Mouse (Mus musculus) neural tube, embryonic 11.5 days (tissue): ENCODE data around the gene Srd5a1. TPM values are rescaled to one million over a fixed set of nuclear protein-coding genes. Genes with fewer than 3 reads are reported as not detected.

Source experiments
- ATAC-seq: fragments of 200-750 bp; cut with Nextera tagmentation; 2 replicates; pipeline ENCODE4 v1.8.0; 2017; ENCODE audit warnings: moderate number of reproducible peaks, mild to moderate bottlenecking, moderate TSS enrichment, moderate library complexity; ENCODE audit not compliant: insufficient read depth, low FRiP score, low TSS enrichment
- DNase-seq: peaks from one replicate; pipeline ENCODE4 v3.0.0-alpha.2; 2015; ENCODE audit warnings: low spot score
- H3K27ac ChIP-seq: fragments of 300-500 bp; sonication (generic); 2 replicates; pipeline ENCODE4 v1.5.1; 2014; ENCODE audit warnings: low read depth, mild to moderate bottlenecking, low read length
- H3K27me3 ChIP-seq: fragments of 300-500 bp; sonication (generic); 2 replicates; pipeline ENCODE4 v1.6.1; 2014; ENCODE audit warnings: mild to moderate bottlenecking, low read length, mixed read lengths; ENCODE audit not compliant: control insufficient read depth, insufficient read depth
- H3K36me3 ChIP-seq: fragments of 300-500 bp; sonication (generic); 2 replicates; pipeline ENCODE4 v1.6.1; 2014; ENCODE audit warnings: mild to moderate bottlenecking, low read length, moderate library complexity, mixed read lengths; ENCODE audit not compliant: control insufficient read depth, insufficient read depth
- H3K4me1 ChIP-seq: fragments of 300-500 bp; sonication (generic); 2 replicates; pipeline ENCODE4 v1.6.1; 2014; ENCODE audit warnings: low read length, mixed read lengths; ENCODE audit not compliant: control insufficient read depth, insufficient read depth
- H3K4me2 ChIP-seq: fragments of 300-500 bp; sonication (generic); 2 replicates; pipeline ENCODE4 v1.6.1; 2014; ENCODE audit warnings: low read depth, mild to moderate bottlenecking, moderate library complexity
- H3K4me3 ChIP-seq: fragments of 300-500 bp; sonication (generic); 2 replicates; pipeline ENCODE4 v1.5.1; 2014; ENCODE audit warnings: low read depth, low read length
- H3K9ac ChIP-seq: fragments of 300-500 bp; sonication (generic); 2 replicates; pipeline ENCODE4 v1.6.1; 2014; ENCODE audit warnings: mild to moderate bottlenecking, low read length
- H3K9me3 ChIP-seq: fragments of 300-500 bp; sonication (generic); 2 replicates; pipeline ENCODE4 v1.6.1; 2016; ENCODE audit warnings: low read length; ENCODE audit not compliant: control insufficient read depth
- WGBS: fragments of 180-500 bp; shearing (Covaris S2); extraction: QIAGEN DNeasy Blood & Tissue Kit; methylation state at CpG from one replicate; pipeline ENCODE4 v1.1.7; 2014; 5-methylcytosine and 5-hydroxymethylcytosine counted together
- polyA plus RNA-seq: library from polyadenylated mRNA; unstranded; fragments of >200 nt; fragmentation: Nextera tagmentation; extraction: Ambion mirVana; gene quantifications from 2 replicates; pipeline ENCODE4 v1.2.1, GENCODE M21; 2014

Srd5a1 gene
- polyA plus RNA-seq, 1 experiment from 2014 or later: 26.0 TPM

GRCm38 (mm10) chr13:69562004-69562403 is 49.2 kb downstream of the Srd5a1 start:
- no peaks in the 10 kb centered on the region for H3K27me3 ChIP-seq
- H3K4me2 ChIP-seq: no peak overlapping the region
- 83% methylated on average over 9 of the region's 9 CpGs for WGBS
- H3K4me1 ChIP-seq: no peaks in the 10 kb centered on the region; the same call in 1 of the 2 replicates
- H3K27ac ChIP-seq: no peak overlapping the region
- H3K36me3 ChIP-seq: no peaks in the 10 kb centered on the region
- no peak overlapping the region for H3K4me3 ChIP-seq
- ATAC-seq: no peak
- DNase-seq: no peak
- H3K9ac ChIP-seq: no peak overlapping the region
- no peaks in the 10 kb centered on the region for H3K9me3 ChIP-seq

GRCm38 (mm10) chr13:69559291-69559961 is 51.8 kb downstream of the Srd5a1 start:
- Histone ChIP-seq H3K27ac (no peak overlapping the region), H3K9me3 (no peaks in the 10 kb centered on the region), H3K36me3 (no peaks in the 10 kb centered on the region), H3K4me1 (no peaks in the 10 kb centered on the region; the same call in 1 of the 2 replicates), H3K4me3 (no peak overlapping the region), H3K4me2 (no peak overlapping the region), H3K27me3 (no peaks in the 10 kb centered on the region), H3K9ac (no peak overlapping the region; the same call in 1 of the 2 replicates)
- peak; percentile 65 for ATAC-seq
- peak; percentile 49 for DNase-seq
- 49% methylated on average over 13 of the region's 13 CpGs for WGBS

- H3K4me3 ChIP-seq: no peak overlapping the region
- WGBS: 79% methylated on average over 6 of the region's 6 CpGs
- H3K4me1 ChIP-seq: no peaks in the 10 kb centered on the region; the same call in 1 of the 2 replicates
- no peak for DNase-seq
- no peak overlapping the region for H3K9ac ChIP-seq
- no peaks in the 10 kb centered on the region for H3K36me3 ChIP-seq
- no peaks in the 10 kb centered on the region for H3K27me3 ChIP-seq
- no peak for ATAC-seq
- no peaks in the 10 kb centered on the region for H3K9me3 ChIP-seq
- no peak overlapping the region for H3K27ac ChIP-seq
- no peak overlapping the region for H3K4me2 ChIP-seq
Measured at GRCm38 (mm10) chr13:69558098-69558660, 53.1 kb downstream of the Srd5a1 start.

GRCm38 (mm10) chr13:69556728-69557127 is 54.5 kb downstream of the Srd5a1 start:
- DNase-seq (no peak), ATAC-seq (no peak)
- H3K9me3 ChIP-seq: no peaks in the 10 kb centered on the region

GRCm38 (mm10) chr13:69555957-69556482 is 55.2 kb downstream of the Srd5a1 start:
- no peaks in the 10 kb centered on the region for H3K36me3 ChIP-seq
- no peak overlapping the region for H3K9ac ChIP-seq
- no peak overlapping the region for H3K27ac ChIP-seq
- no peaks in the 10 kb centered on the region; the same call in 1 of the 2 replicates for H3K4me1 ChIP-seq
- no peak overlapping the region for H3K4me3 ChIP-seq
- H3K9me3 ChIP-seq: no peaks in the 10 kb centered on the region
- H3K4me2 ChIP-seq: no peak overlapping the region
- no peaks in the 10 kb centered on the region for H3K27me3 ChIP-seq
- no peak for ATAC-seq
- 86% methylated on average over 6 of the region's 6 CpGs for whole genome bisulfite sequencing
- no peak for DNase-seq

More at GRCm38 (mm10) chr13:69556728-69557127, 54.5 kb downstream of the Srd5a1 start:
- H3K4me1 ChIP-seq: no peaks in the 10 kb centered on the region; the same call in 1 of the 2 replicates
- H3K36me3 ChIP-seq: no peaks in the 10 kb centered on the region
- H3K27me3 ChIP-seq: no peaks in the 10 kb centered on the region
- no peak overlapping the region for H3K4me3 ChIP-seq
- no peak overlapping the region for H3K27ac ChIP-seq
- no peak overlapping the region for H3K4me2 ChIP-seq
- no peak overlapping the region for H3K9ac ChIP-seq

GRCm38 (mm10) chr13:69555045-69555444 is 56.2 kb downstream of the Srd5a1 start:
- H3K27ac ChIP-seq: no peak overlapping the region
- no peak for ATAC-seq
- H3K4me1 ChIP-seq: no peaks in the 10 kb centered on the region; the same call in 1 of the 2 replicates
- DNase-seq: no peak
- H3K4me3 ChIP-seq: no peak overlapping the region
- H3K9ac ChIP-seq: no peak overlapping the region
- H3K4me2 ChIP-seq: no peak overlapping the region
- H3K27me3 ChIP-seq: no peaks in the 10 kb centered on the region
- H3K36me3 ChIP-seq: no peaks in the 10 kb centered on the region
- no peaks in the 10 kb centered on the region for H3K9me3 ChIP-seq
- WGBS: 25% methylated on average over 8 of the region's 8 CpGs

- ATAC-seq (no peak), DNase-seq (no peak)
- Histone ChIP-seq H3K36me3 (no peaks in the 10 kb centered on the region), H3K27me3 (no peaks in the 10 kb centered on the region), H3K9me3 (no peaks in the 10 kb centered on the region), H3K4me2 (no peak overlapping the region), H3K4me3 (no peak overlapping the region), H3K4me1 (no peaks in the 10 kb centered on the region), H3K27ac (no peak overlapping the region), H3K9ac (no peak overlapping the region)
- 84% methylated on average over 9 of the region's 9 CpGs for WGBS
Measured at GRCm38 (mm10) chr13:69554255-69554654, 57.0 kb downstream of the Srd5a1 start.

- H3K4me1 ChIP-seq: no peaks in the 10 kb centered on the region
- 20% methylated on average over 5 of the region's 5 CpGs for WGBS
- no peaks in the 10 kb centered on the region for H3K9me3 ChIP-seq
- H3K27ac ChIP-seq: no peak overlapping the region
- H3K9ac ChIP-seq: no peak overlapping the region
- no peak for DNase-seq
- no peak overlapping the region for H3K4me3 ChIP-seq
- H3K36me3 ChIP-seq: no peaks in the 10 kb centered on the region
- H3K27me3 ChIP-seq: no peaks in the 10 kb centered on the region
- no peak for ATAC-seq
- no peak overlapping the region for H3K4me2 ChIP-seq
Measured at GRCm38 (mm10) chr13:69553024-69553423, 58.2 kb downstream of the Srd5a1 start.

GRCm38 (mm10) chr13:69550831-69551230 is 60.4 kb downstream of the Srd5a1 start:
- Histone ChIP-seq H3K4me3 (no peak overlapping the region), H3K9ac (no peak overlapping the region), H3K27me3 (no peaks in the 10 kb centered on the region), H3K27ac (no peak overlapping the region), H3K4me1 (no peaks in the 10 kb centered on the region), H3K9me3 (no peaks in the 10 kb centered on the region), H3K4me2 (no peak overlapping the region), H3K36me3 (no peaks in the 10 kb centered on the region)
- DNase-seq: no peak
- WGBS: 90% methylated on average over 2 of the region's 2 CpGs
- no peak for ATAC-seq
